Mouse (Mus musculus): Measurements from ENCODE around the gene Ctbp1. TPM values are rescaled to one million over a fixed set of nuclear protein-coding genes. Genes with fewer than 3 reads are reported as not detected.

Ctbp1 gene
- polyA plus RNA-seq, 1 experiment from 2014 or later: 323 TPM

DNA sequence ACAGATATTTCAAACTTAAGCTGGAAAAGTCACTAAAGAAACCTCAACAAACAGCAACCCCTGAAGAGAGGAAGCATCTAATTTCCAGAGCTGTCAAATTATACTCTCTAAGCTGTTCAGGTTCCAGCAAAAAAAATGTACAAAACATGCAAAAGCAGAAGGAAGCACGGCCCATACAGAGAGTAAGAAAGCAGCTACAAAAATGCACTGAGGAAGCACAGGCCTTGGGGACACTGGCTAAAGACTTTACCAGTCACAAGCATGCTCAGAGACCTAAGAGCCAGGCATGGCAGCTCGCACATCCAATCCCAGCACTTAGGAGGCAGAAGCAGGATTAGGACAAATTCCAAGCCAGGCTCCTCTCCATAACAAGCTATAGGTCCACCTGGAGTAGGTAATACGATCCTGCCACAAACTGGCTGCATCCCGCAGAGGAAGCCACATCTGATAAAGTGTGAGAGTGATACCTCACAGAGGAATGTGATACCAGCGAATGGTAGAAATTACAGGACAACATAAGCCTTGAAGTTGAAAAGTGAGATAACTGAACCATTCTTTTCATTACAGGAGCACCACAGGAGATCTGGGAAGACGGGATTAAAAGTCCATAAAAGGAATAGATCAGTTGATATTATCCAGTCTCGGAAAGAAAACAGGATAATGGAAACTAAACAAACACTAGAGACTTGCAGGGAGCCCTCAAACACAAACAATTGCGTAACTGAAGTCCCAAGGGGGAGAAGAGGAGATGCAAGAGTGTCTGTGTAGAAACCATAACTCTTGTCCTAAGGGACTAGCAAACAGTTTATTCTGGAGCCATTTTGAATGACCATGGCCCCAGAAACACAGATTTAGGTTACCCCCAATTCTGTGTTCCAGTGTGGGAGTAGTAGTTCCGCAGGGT, 51.7 kb downstream of the Ctbp1 start:
- H3K4me1 ChIP-seq (ENCODE audit: control insufficient read depth, insufficient read depth, low read length): peaks cover 48% of the 10 kb centered on the region
- no peak overlapping the region for H3K4me2 ChIP-seq (replicated peaks; ENCODE audit: low read depth, low read length)
- H3K36me3 ChIP-seq (ENCODE audit: control insufficient read depth, insufficient read depth, low read length): no peaks in the 10 kb centered on the region
- peak overlapping the region; percentile 52; the same call in 1 of the 2 replicates for H3K27ac ChIP-seq (ENCODE audit: low read length)
- H3K27me3 ChIP-seq (ENCODE audit: control insufficient read depth, insufficient read depth, low read length): no peaks in the 10 kb centered on the region
- H3K9ac ChIP-seq (replicated peaks; ENCODE audit: low read depth, low read length): no peak overlapping the region
- ATAC-seq (ENCODE audit: insufficient number of reproducible peaks, insufficient read depth, low FRiP score, low read depth): no peak
- no peaks in the 10 kb centered on the region for H3K9me3 ChIP-seq (ENCODE audit: control insufficient read depth, low read depth, low read length)
- no peak overlapping the region for H3K4me3 ChIP-seq (ENCODE audit: low read depth, low read length)
- 43% methylated on average over 9 of the region's 9 CpGs for WGBS

DNA sequence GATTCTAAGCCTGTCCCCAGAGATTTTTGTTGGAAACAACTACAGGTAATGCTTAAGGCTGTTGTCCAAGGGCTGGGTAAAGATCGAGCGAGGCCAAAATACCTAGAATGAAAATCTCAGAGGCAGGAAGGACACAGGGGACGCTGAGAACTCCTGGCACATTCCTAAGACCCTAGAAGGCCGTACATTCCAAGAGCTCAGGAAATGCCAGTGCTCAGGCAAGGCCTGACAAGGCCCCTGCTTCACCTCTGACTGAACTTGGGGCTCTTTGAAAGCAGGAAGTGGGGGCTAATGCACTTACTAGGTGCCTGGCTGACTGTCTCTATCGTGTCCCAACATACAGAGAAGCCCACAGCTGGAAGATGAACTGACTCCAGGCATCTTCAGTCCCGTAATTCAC, 52.4 kb downstream of the Ctbp1 start:
- H3K4me3 ChIP-seq (ENCODE audit: low read depth, low read length): no peak overlapping the region
- WGBS: 39% methylated on average over 6 of the region's 6 CpGs
- H3K36me3 ChIP-seq (ENCODE audit: control insufficient read depth, insufficient read depth, low read length): no peaks in the 10 kb centered on the region
- no peak overlapping the region for H3K4me2 ChIP-seq (replicated peaks; ENCODE audit: low read depth, low read length)
- H3K9ac ChIP-seq (replicated peaks; ENCODE audit: low read depth, low read length): no peak overlapping the region
- H3K4me1 ChIP-seq (ENCODE audit: control insufficient read depth, insufficient read depth, low read length): peaks cover 53% of the 10 kb centered on the region
- peak overlapping the region; percentile 52; the same call in 1 of the 2 replicates for H3K27ac ChIP-seq (ENCODE audit: low read length)
- no peaks in the 10 kb centered on the region for H3K27me3 ChIP-seq (ENCODE audit: control insufficient read depth, insufficient read depth, low read length)
- no peak for ATAC-seq (ENCODE audit: insufficient number of reproducible peaks, insufficient read depth, low FRiP score, low read depth)
- no peaks in the 10 kb centered on the region for H3K9me3 ChIP-seq (ENCODE audit: control insufficient read depth, low read depth, low read length)

DNA sequence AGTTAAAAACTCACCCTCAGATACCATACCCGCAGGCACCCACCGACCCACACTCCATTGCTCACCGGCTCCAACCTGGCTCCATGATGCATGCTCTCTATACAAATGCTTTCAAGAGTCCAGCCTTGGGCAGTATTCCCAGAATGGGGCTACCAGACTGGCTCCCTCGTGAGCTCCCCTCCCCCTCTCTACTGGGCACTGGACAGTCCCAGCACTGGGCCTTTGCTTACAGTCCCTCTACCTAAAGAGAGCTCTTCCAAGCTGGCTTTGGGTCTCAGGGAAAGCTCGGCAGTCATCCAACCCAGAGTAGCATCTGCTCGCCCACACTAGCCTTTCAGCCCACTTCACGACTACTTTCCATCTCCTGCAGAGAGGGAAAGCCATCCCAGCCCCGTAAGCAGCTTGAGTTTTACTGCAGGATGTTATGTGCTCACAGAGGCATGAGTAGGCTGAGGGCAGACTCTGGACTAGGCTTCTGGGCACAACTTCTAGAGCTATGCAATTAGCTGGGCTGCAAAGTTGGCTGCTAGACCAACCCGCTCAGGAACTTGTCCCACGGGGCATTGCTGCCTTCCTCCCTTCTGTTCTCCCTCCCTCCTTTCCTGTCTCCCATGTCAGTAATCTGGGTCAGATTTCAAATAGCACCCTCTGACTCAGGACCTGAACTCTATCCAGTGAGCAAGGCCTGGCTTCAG, 54.3 kb downstream of the Ctbp1 start:
- H3K36me3 ChIP-seq (ENCODE audit: control insufficient read depth, insufficient read depth, low read length): no peaks in the 10 kb centered on the region
- WGBS: 84% methylated on average over 10 of the region's 10 CpGs
- no peaks in the 10 kb centered on the region for H3K9me3 ChIP-seq (ENCODE audit: control insufficient read depth, low read depth, low read length)
- H3K27me3 ChIP-seq (ENCODE audit: control insufficient read depth, insufficient read depth, low read length): no peaks in the 10 kb centered on the region
- H3K4me1 ChIP-seq (ENCODE audit: control insufficient read depth, insufficient read depth, low read length): peaks cover 55% of the 10 kb centered on the region
- no peak for ATAC-seq (ENCODE audit: insufficient number of reproducible peaks, insufficient read depth, low FRiP score, low read depth)
- no peak overlapping the region for H3K9ac ChIP-seq (replicated peaks; ENCODE audit: low read depth, low read length)
- H3K27ac ChIP-seq (ENCODE audit: low read length): no peak overlapping the region
- no peak overlapping the region for H3K4me3 ChIP-seq (ENCODE audit: low read depth, low read length)
- no peak overlapping the region for H3K4me2 ChIP-seq (replicated peaks; ENCODE audit: low read depth, low read length)

DNA sequence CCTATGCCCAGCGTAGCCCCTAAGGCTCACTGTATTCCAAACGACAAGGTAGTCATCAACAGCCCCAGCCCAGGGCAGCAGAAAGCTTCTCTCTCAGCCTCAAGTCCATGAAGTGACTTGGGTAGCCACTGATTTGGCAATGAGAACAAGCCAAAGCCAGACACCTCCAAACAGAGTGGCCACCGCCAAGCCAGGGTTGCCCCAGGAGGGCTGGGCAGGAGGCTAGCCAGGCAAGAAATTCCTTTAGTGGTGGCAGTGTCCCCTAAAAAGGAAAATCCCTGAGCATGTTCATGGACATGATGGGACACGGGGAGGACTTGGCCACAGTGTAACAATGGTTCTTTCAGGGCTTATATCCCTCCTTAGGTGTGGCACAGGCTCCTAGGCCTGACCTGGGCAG, 55.0 kb downstream of the Ctbp1 start:
- H3K4me2 ChIP-seq (replicated peaks; ENCODE audit: low read depth, low read length): no peak overlapping the region
- no peak overlapping the region for H3K4me3 ChIP-seq (ENCODE audit: low read depth, low read length)
- H3K27ac ChIP-seq (ENCODE audit: low read length): no peak overlapping the region
- ATAC-seq (ENCODE audit: insufficient number of reproducible peaks, insufficient read depth, low FRiP score, low read depth): no peak
- H3K27me3 ChIP-seq (ENCODE audit: control insufficient read depth, insufficient read depth, low read length): no peaks in the 10 kb centered on the region
- no peaks in the 10 kb centered on the region for H3K9me3 ChIP-seq (ENCODE audit: control insufficient read depth, low read depth, low read length)
- WGBS: 93% methylated on average over 4 of the region's 4 CpGs
- peaks cover 50% of the 10 kb centered on the region for H3K4me1 ChIP-seq (ENCODE audit: control insufficient read depth, insufficient read depth, low read length)
- no peak overlapping the region for H3K9ac ChIP-seq (replicated peaks; ENCODE audit: low read depth, low read length)
- no peaks in the 10 kb centered on the region for H3K36me3 ChIP-seq (ENCODE audit: control insufficient read depth, insufficient read depth, low read length)

DNA sequence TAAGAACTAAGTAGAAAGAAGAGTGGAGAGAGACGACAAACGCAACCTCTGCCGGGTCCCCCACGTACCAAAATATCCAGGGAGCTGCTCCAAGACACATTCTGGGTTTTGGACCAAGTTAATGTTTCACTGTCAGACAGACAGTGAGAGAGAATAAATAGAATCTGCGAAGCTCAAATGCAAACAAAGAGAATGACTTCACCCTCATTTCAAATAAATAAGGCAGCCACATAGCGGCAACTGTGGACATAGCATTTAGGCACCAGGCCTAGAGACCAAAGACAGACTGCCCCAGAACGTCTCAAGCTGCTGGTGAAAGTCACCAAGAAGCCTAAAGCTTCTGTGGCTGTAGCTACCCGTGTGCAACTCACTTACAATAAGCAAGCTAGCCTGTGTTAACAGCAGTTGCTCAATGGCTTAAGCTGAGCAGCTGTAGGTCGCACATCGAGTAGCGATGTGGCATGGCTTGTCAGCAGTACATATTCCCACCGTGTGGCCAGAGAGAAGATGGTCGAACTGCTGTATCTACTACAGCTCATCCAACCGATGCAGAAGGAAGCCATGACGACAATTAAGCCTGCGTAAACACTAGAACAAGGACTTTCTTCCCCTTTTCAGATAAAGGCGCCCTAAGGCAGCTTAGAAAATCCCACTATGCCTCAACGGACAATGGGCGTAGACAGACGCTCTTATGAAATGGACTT, 55.9 kb downstream of the Ctbp1 start:
- Histone ChIP-seq H3K27me3 (ENCODE audit: control insufficient read depth, insufficient read depth, low read length) (no peaks in the 10 kb centered on the region), H3K36me3 (ENCODE audit: control insufficient read depth, insufficient read depth, low read length) (no peaks in the 10 kb centered on the region), H3K27ac (ENCODE audit: low read length) (peak overlapping the region; percentile 78), H3K4me1 (ENCODE audit: control insufficient read depth, insufficient read depth, low read length) (peaks cover 42% of the 10 kb centered on the region), H3K9ac (replicated peaks; ENCODE audit: low read depth, low read length) (no peak overlapping the region), H3K9me3 (ENCODE audit: control insufficient read depth, low read depth, low read length) (no peaks in the 10 kb centered on the region), H3K4me2 (replicated peaks; ENCODE audit: low read depth, low read length) (no peak overlapping the region), H3K4me3 (ENCODE audit: low read depth, low read length) (no peak overlapping the region)
- 62% methylated on average over 20 of the region's 20 CpGs for WGBS
- no peak; the same call in 1 of the 2 replicates for ATAC-seq (ENCODE audit: insufficient number of reproducible peaks, insufficient read depth, low FRiP score, low read depth)

GRCm38 (mm10) chr5:33218081-33218480, 56.7 kb downstream of the Ctbp1 start, which contains the start of gene Spon2:
Spon2 (minus strand) TSS chr5:33218455.
- Histone ChIP-seq H3K27ac (ENCODE audit: low read length) (peak within 1 kb of the TSS; percentile 78), H3K9ac (replicated peaks; ENCODE audit: low read depth, low read length) (peak within 1 kb of the TSS; percentile 25; the same call in 1 of the 2 replicates), H3K4me2 (replicated peaks; ENCODE audit: low read depth, low read length) (peak within 1 kb of the TSS; percentile 33), H3K4me1 (ENCODE audit: control insufficient read depth, insufficient read depth, low read length) (peaks cover 35% of the 10 kb centered on the region), H3K36me3 (ENCODE audit: control insufficient read depth, insufficient read depth, low read length) (no peaks in the 10 kb centered on the region), H3K9me3 (ENCODE audit: control insufficient read depth, low read depth, low read length) (no peaks in the 10 kb centered on the region), H3K27me3 (ENCODE audit: control insufficient read depth, insufficient read depth, low read length) (no peaks in the 10 kb centered on the region), H3K4me3 (ENCODE audit: low read depth, low read length) (peak within 1 kb of the TSS; percentile 11; the same call in 1 of the 2 replicates)
- 14% methylated on average over 5 of the region's 5 CpGs for WGBS
- peak; percentile 73 for ATAC-seq (ENCODE audit: insufficient number of reproducible peaks, insufficient read depth, low FRiP score, low read depth)

GRCm38 (mm10) chr5:33217663-33218062, 57.1 kb downstream of the Ctbp1 start:
- Histone ChIP-seq H3K4me2 (replicated peaks; ENCODE audit: low read depth, low read length) (peak overlapping the region; percentile 33), H3K27me3 (ENCODE audit: control insufficient read depth, insufficient read depth, low read length) (no peaks in the 10 kb centered on the region), H3K9ac (replicated peaks; ENCODE audit: low read depth, low read length) (peak overlapping the region; percentile 25; the same call in 1 of the 2 replicates), H3K9me3 (ENCODE audit: control insufficient read depth, low read depth, low read length) (no peaks in the 10 kb centered on the region), H3K27ac (ENCODE audit: low read length) (peak overlapping the region; percentile 64), H3K4me3 (ENCODE audit: low read depth, low read length) (peak overlapping the region; percentile 11; the same call in 1 of the 2 replicates), H3K4me1 (ENCODE audit: control insufficient read depth, insufficient read depth, low read length) (peaks cover 30% of the 10 kb centered on the region), H3K36me3 (ENCODE audit: control insufficient read depth, insufficient read depth, low read length) (no peaks in the 10 kb centered on the region)
- no peak for ATAC-seq (ENCODE audit: insufficient number of reproducible peaks, insufficient read depth, low FRiP score, low read depth)
- WGBS: 58% methylated on average over 3 of the region's 3 CpGs

DNA sequence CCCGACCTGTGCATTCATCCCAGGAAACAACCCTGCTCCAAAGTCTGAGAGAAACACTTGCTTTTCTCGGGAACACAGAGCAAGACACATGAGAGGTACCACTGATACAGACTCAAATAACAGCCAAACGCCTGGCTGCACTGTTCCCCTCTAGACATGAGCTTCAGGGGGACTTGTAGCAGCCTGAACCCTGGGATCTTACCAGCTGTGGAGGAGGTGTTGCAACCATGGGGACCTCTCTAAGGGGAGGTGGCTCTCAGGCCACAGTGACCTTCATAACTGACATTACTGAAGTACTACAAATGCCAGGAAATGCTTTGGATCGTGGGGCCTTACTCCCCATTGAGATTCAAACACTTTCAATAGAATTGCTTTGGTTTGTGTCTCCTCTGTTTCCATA, 60.1 kb downstream of the Ctbp1 start:
- ATAC-seq (ENCODE audit: insufficient number of reproducible peaks, insufficient read depth, low FRiP score, low read depth): no peak
- H3K4me1 ChIP-seq (ENCODE audit: control insufficient read depth, insufficient read depth, low read length): peaks cover 25% of the 10 kb centered on the region
- H3K27me3 ChIP-seq (ENCODE audit: control insufficient read depth, insufficient read depth, low read length): no peaks in the 10 kb centered on the region
- no peak overlapping the region for H3K9ac ChIP-seq (replicated peaks; ENCODE audit: low read depth, low read length)
- no peak overlapping the region for H3K27ac ChIP-seq (ENCODE audit: low read length)
- no peak overlapping the region for H3K4me3 ChIP-seq (ENCODE audit: low read depth, low read length)
- H3K36me3 ChIP-seq (ENCODE audit: control insufficient read depth, insufficient read depth, low read length): no peaks in the 10 kb centered on the region
- no peaks in the 10 kb centered on the region for H3K9me3 ChIP-seq (ENCODE audit: control insufficient read depth, low read depth, low read length)
- 70% methylated on average over 4 of the region's 4 CpGs for WGBS
- no peak overlapping the region for H3K4me2 ChIP-seq (replicated peaks; ENCODE audit: low read depth, low read length)
